Mouse (Mus musculus) MEL (cell line): ENCODE data around the gene Osbpl10. TPM values are rescaled to one million over a fixed set of nuclear protein-coding genes. Genes with fewer than 3 reads are reported as not detected.

Source experiments
- DNase-seq: peaks from one replicate; pipeline ENCODE4 v3.0.0; 2011; ENCODE audit warnings: low read depth, low spot score
- H3K27ac ChIP-seq: 2 replicates; pipeline ENCODE4 v1.5.1; 2012; ENCODE audit warnings: low read depth, mild to moderate bottlenecking, control low read depth, low read length, moderate library complexity; ENCODE audit not compliant: control insufficient read depth
- H3K27me3 ChIP-seq, 2 experiments: fragments of 150-350 bp in 1 of 2; sonication (generic) in 1 of 2; 2 replicates each; pipeline ENCODE4 v1.6.1; 2012; ENCODE audit warnings: low read length in 2 of 2, mild to moderate bottlenecking in 2 of 2, improper control_type of control experiment in 1 of 2, moderate library complexity in 1 of 2; ENCODE audit not compliant: insufficient read depth in 2 of 2, control insufficient read depth in 1 of 2
- H3K36me3 ChIP-seq, 2 experiments: 2 replicates each; pipeline ENCODE4 v1.6.1; 2012 to 2014; ENCODE audit warnings: low read length in 2 of 2, improper control_type of control experiment in 1 of 2, inconsistent platforms in 1 of 2, mild to moderate bottlenecking in 1 of 2; ENCODE audit not compliant: insufficient read depth in 2 of 2, control insufficient read depth in 1 of 2
- H3K4me1 ChIP-seq, 2 experiments: fragments of 150-350 bp in 1 of 2; sonication (generic) in 1 of 2; 2 replicates each; pipeline ENCODE4 v1.6.1; 2012; ENCODE audit warnings: low read length in 2 of 2, improper control_type of control experiment in 1 of 2, mild to moderate bottlenecking in 1 of 2; ENCODE audit not compliant: insufficient read depth in 2 of 2, control insufficient read depth in 1 of 2
- H3K4me3 ChIP-seq, 2 experiments: fragments of 150-350 bp in 1 of 2; sonication (generic) in 1 of 2; 2 replicates each; pipeline ENCODE4 v1.5.1; 2012; ENCODE audit warnings: low read depth in 2 of 2, low read length in 2 of 2, mild to moderate bottlenecking in 2 of 2, moderate library complexity in 2 of 2, control low read depth in 1 of 2, improper control_type of control experiment in 1 of 2; ENCODE audit not compliant: control insufficient read depth in 1 of 2, insufficient read depth in 1 of 2
- H3K79me2 ChIP-seq: 2 replicates; pipeline ENCODE4 v1.6.1; 2012; ENCODE audit warnings: mild to moderate bottlenecking, low read length, moderate library complexity; ENCODE audit not compliant: control insufficient read depth, poor library complexity, insufficient read depth
- H3K9ac ChIP-seq: 2 replicates; pipeline ENCODE4 v1.6.1; 2012; ENCODE audit warnings: low read depth, mild to moderate bottlenecking, control low read depth, low read length, moderate library complexity; ENCODE audit not compliant: control insufficient read depth, poor library complexity, severe bottlenecking
- H3K9me3 ChIP-seq: fragments of 150-350 bp; sonication (generic); replicated peaks from 2 replicates; pipeline ENCODE4 v1.6.1; 2012; ENCODE audit warnings: mild to moderate bottlenecking, low read length, improper control_type of control experiment, moderate library complexity; ENCODE audit not compliant: insufficient read depth
- CHD1 ChIP-seq: IDR thresholded peaks from 2 replicates; pipeline ENCODE4 v1.6.1; 2012; ENCODE audit warnings: low read depth, mild to moderate bottlenecking, inconsistent platforms, low read length, improper control_type of control experiment
- CHD2 ChIP-seq: IDR thresholded peaks from 2 replicates; pipeline ENCODE4 v1.6.1; 2011; ENCODE audit warnings: low read length, improper control_type of control experiment
- E2F4 ChIP-seq: IDR thresholded peaks from 2 replicates; pipeline ENCODE4 v1.6.1; 2011; ENCODE audit warnings: low read depth, low read length, improper control_type of control experiment, borderline replicate concordance
- ELF1 ChIP-seq: IDR thresholded peaks from 2 replicates; pipeline ENCODE4 v1.6.1; 2014; ENCODE audit warnings: low read depth, mild to moderate bottlenecking, inconsistent platforms, low read length, improper control_type of control experiment, moderate library complexity
- JUND ChIP-seq: IDR thresholded peaks from 2 replicates; pipeline ENCODE4 v1.6.1; 2011; ENCODE audit warnings: low read depth, mild to moderate bottlenecking, improper control_type of control experiment, low read length
- KAT2A ChIP-seq: conservative IDR thresholded peaks from 2 replicates; pipeline ENCODE4 v1.6.1; 2012; ENCODE audit warnings: low read depth, low read length, improper control_type of control experiment, inconsistent platforms
- MAFK ChIP-seq: IDR thresholded peaks from 2 replicates; pipeline ENCODE4 v1.6.1; 2011; ENCODE audit warnings: low read depth, mild to moderate bottlenecking, low read length, improper control_type of control experiment, borderline replicate concordance
- MAX ChIP-seq: IDR thresholded peaks from 2 replicates; pipeline ENCODE4 v1.6.1; 2011; ENCODE audit warnings: low read length, improper control_type of control experiment
- MAZ ChIP-seq: IDR thresholded peaks from 2 replicates; pipeline ENCODE4 v1.6.1; 2012; ENCODE audit warnings: low read depth, mild to moderate bottlenecking, inconsistent platforms, low read length, improper control_type of control experiment
- MXI1 ChIP-seq: IDR thresholded peaks from 2 replicates; pipeline ENCODE4 v1.6.1; 2011; ENCODE audit warnings: mild to moderate bottlenecking, low read depth, low read length, improper control_type of control experiment
- NELFE ChIP-seq: IDR thresholded peaks from 2 replicates; pipeline ENCODE4 v1.6.1; 2011; ENCODE audit warnings: low read depth, low read length, improper control_type of control experiment
- POLR2A ChIP-seq, 2 experiments: IDR thresholded peaks; 2 replicates each; pipeline ENCODE4 v1.6.1; 2011 to 2012; ENCODE audit warnings: low read length in 2 of 2, mild to moderate bottlenecking in 2 of 2, control low read depth in 1 of 2, improper control_type of control experiment in 1 of 2, low read depth in 1 of 2, moderate library complexity in 1 of 2; ENCODE audit not compliant: control insufficient read depth in 1 of 2, insufficient read depth in 1 of 2, poor library complexity in 1 of 2
- POLR2AphosphoS2 ChIP-seq: IDR thresholded peaks from 2 replicates; pipeline ENCODE4 v1.6.1; 2011; ENCODE audit warnings: low read length, improper control_type of control experiment
- POLR2AphosphoS5 ChIP-seq: IDR thresholded peaks from 2 replicates; pipeline ENCODE4 v1.6.1; 2012; ENCODE audit warnings: low read depth, borderline replicate concordance, mild to moderate bottlenecking, inconsistent platforms, low read length, moderate library complexity, mixed read lengths
- RAD21 ChIP-seq: IDR thresholded peaks from 2 replicates; pipeline ENCODE4 v1.6.1; 2011; ENCODE audit warnings: mild to moderate bottlenecking, low read depth, low read length, improper control_type of control experiment
- RCOR1 ChIP-seq: IDR thresholded peaks from 2 replicates; pipeline ENCODE4 v1.6.1; 2012; ENCODE audit warnings: low read depth, mild to moderate bottlenecking, inconsistent platforms, low read length, improper control_type of control experiment
- SMC3 ChIP-seq: IDR thresholded peaks from 2 replicates; pipeline ENCODE4 v1.6.1; 2011; ENCODE audit warnings: low read depth, low read length, improper control_type of control experiment
- TAL1 ChIP-seq: IDR thresholded peaks from 2 replicates; pipeline ENCODE4 v1.6.1; 2012; ENCODE audit warnings: mild to moderate bottlenecking, inconsistent platforms, low read length, moderate library complexity, mixed read lengths
- TCF12 ChIP-seq: IDR thresholded peaks from 2 replicates; pipeline ENCODE4 v1.6.1; 2014; ENCODE audit warnings: low read depth, mild to moderate bottlenecking, inconsistent platforms, low read length, improper control_type of control experiment, moderate library complexity
- USF2 ChIP-seq, 2 experiments: IDR thresholded peaks; 2 replicates each; pipeline ENCODE4 v1.6.1; 2011 to 2012; ENCODE audit warnings: improper control_type of control experiment in 2 of 2, low read length in 2 of 2, borderline replicate concordance in 1 of 2, inconsistent platforms in 1 of 2, low read depth in 1 of 2, mild to moderate bottlenecking in 1 of 2; ENCODE audit not compliant: insufficient read depth in 1 of 2
- ZC3H11A ChIP-seq: IDR thresholded peaks from 2 replicates; pipeline ENCODE4 v1.6.1; 2012; ENCODE audit warnings: low read depth, mild to moderate bottlenecking, inconsistent platforms, low read length, improper control_type of control experiment
- ZMIZ1 ChIP-seq: IDR thresholded peaks from 2 replicates; pipeline ENCODE4 v1.6.1; 2012; ENCODE audit warnings: low read depth, mild to moderate bottlenecking, inconsistent platforms, low read length, improper control_type of control experiment, moderate library complexity
- polyA plus RNA-seq, 2 experiments: library from polyadenylated mRNA; stranded (reverse) in 1 of 2; unstranded in 1 of 2; fragments of >175 nt in 1 of 2; fragments of >200 nt in 1 of 2; gene quantifications; 2 replicates each; pipeline versions ENCODE4 v1.2.1 to v1.2.4; 2012; ENCODE audit warnings: low replicate concordance in 2 of 2, low read depth in 1 of 2; ENCODE audit not compliant: insufficient read length in 2 of 2, insufficient read depth in 1 of 2, missing spikeins in 1 of 2
- total RNA-seq: library from RNA; depleted of rRNA; stranded (reverse); fragments of 300-350 nt; gene quantifications from 2 replicates; pipeline ENCODE4 v1.2.3, GENCODE M21; 2012

Gene Osbpl10
- total and polyA plus RNA-seq, 3 experiments: not detected

- Histone ChIP-seq H3K79me2 (no peaks in the 10 kb centered on the region), H3K9ac (no peak overlapping the region)
- DNase-seq: no peak
- TF ChIP-seq E2F4 (no peak), POLR2AphosphoS2 (no peak), RAD21 (no peak), CHD1 (no peak), JUND (no peak), MAFK (no peak), MXI1 (no peak), POLR2AphosphoS5 (no peak), MAX (no peak), ZC3H11A (no peak), RCOR1 (no peak), ZMIZ1 (no peak)
- TF ChIP-seq, all 39 proteins: peak for 0
- Histone ChIP-seq H3K36me3 (no peaks in the 10 kb centered on the region), H3K27ac (no peak overlapping the region), H3K4me3 (no peak overlapping the region), H3K4me1 (no peaks in the 10 kb centered on the region), H3K27me3 (no peaks in the 10 kb centered on the region), H3K9me3 (no peaks in the 10 kb centered on the region)
These were observed 242.1 kb downstream of the Osbpl10 start for GRCm38 (mm10) chr9:115220466-115220865.

GRCm38 (mm10) chr9:115221265-115221664, 242.9 kb downstream of the Osbpl10 start:
- H3K4me3 ChIP-seq: no peak overlapping the region
- H3K9ac ChIP-seq: no peak overlapping the region
- H3K27ac ChIP-seq: no peak overlapping the region
- no peaks in the 10 kb centered on the region for H3K4me1 ChIP-seq
- TF ChIP-seq KAT2A (no peak), TAL1 (no peak), MAZ (no peak), NELFE (no peak), POLR2A (IDR thresholded peaks at IDR 0.05; ENCODE audit: control insufficient read depth in 1 of 2, insufficient read depth in 1 of 2, low read depth in 1 of 2, low read length in 2 of 2, poor library complexity in 1 of 2) (no peak), SMC3 (no peak), CHD2 (no peak), MAFK (no peak), RCOR1 (no peak), ELF1 (no peak), TCF12 (no peak), E2F4 (no peak), ZC3H11A (no peak), MAX (no peak), USF2 (IDR thresholded peaks at IDR 0.05; ENCODE audit: borderline replicate concordance in 1 of 2, insufficient read depth in 1 of 2, low read depth in 1 of 2, low read length in 2 of 2) (no peak)
- no peaks in the 10 kb centered on the region for H3K9me3 ChIP-seq
- no peaks in the 10 kb centered on the region for H3K79me2 ChIP-seq
- H3K27me3 ChIP-seq: no peaks in the 10 kb centered on the region
- DNase-seq: no peak
- no peaks in the 10 kb centered on the region for H3K36me3 ChIP-seq
